Mouse (Mus musculus) heart, embryonic 10.5 days (tissue): Measurements from ENCODE around the gene Zbtb8b. TPM values are rescaled to one million over a fixed set of nuclear protein-coding genes. Genes with fewer than 3 reads are reported as not detected.
A peak's percentile ranks its signal among the peaks of the same experiment; 100 is the strongest.
"Not testable (repeated sequence)": the region's sequence is repeated elsewhere in the genome, so short reads cannot be mapped to it uniquely, and the experiment has no call there.

Source experiments
- DNase-seq: peaks from one replicate; pipeline ENCODE4 v3.0.0-alpha.2; 2017; ENCODE audit warnings: low spot score
- H3K27ac ChIP-seq: fragments of 300-500 bp; sonication (generic); 2 replicates; pipeline ENCODE4 v1.5.1; 2016; ENCODE audit warnings: mild to moderate bottlenecking
- H3K27me3 ChIP-seq: fragments of 300-500 bp; sonication (generic); 2 replicates; pipeline ENCODE4 v1.6.1; 2016; ENCODE audit warnings: mild to moderate bottlenecking; ENCODE audit not compliant: poor library complexity, insufficient read depth, severe bottlenecking
- H3K36me3 ChIP-seq: fragments of 300-500 bp; sonication (generic); 2 replicates; pipeline ENCODE4 v1.6.1; 2016; ENCODE audit warnings: mild to moderate bottlenecking, moderate library complexity
- H3K4me1 ChIP-seq: fragments of 300-500 bp; sonication (generic); 2 replicates; pipeline ENCODE4 v1.6.1; 2016; ENCODE audit warnings: mild to moderate bottlenecking
- H3K4me3 ChIP-seq: fragments of 300-500 bp; sonication (generic); 2 replicates; pipeline ENCODE4 v1.5.1; 2016; ENCODE audit warnings: mild to moderate bottlenecking, moderate library complexity
- H3K9me3 ChIP-seq: fragments of 300-500 bp; sonication (generic); 2 replicates; pipeline ENCODE4 v1.6.1; 2016; ENCODE audit warnings: mild to moderate bottlenecking, moderate library complexity
- WGBS: fragments of 180-500 bp; shearing (Covaris S2); methylation state at CpG from one replicate; pipeline ENCODE4 v1.1.7; 2016; 5-methylcytosine and 5-hydroxymethylcytosine counted together
- polyA plus RNA-seq: library from polyadenylated mRNA; unstranded; fragments of >200 nt; fragmentation: Nextera tagmentation; extraction: Ambion mirVana; gene quantifications from 2 replicates; pipeline ENCODE4 v1.2.1, GENCODE M21; 2016

The Zbtb8b gene
- polyA plus RNA-seq, 1 experiment from 2014 or later, result 3.4 TPM

DNA sequence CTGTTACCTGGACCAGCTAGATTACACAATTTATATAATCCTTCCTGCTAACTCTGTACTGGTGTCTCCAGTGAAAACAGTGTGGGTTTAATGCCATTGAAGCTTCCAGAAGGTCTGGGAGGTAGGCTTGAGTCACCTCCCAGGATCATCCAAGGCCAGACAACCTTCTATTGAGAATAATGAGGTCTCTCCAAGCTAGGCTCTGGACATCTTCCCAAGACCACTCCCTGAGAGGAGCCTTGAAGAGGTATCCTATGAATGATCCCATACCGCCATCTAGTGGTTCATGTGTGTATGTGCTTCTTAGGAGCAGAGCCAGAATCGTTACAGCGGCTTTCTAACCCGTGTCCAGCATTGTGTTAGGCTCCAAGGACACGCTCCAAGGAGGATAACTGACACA lies 14.6 kb upstream of the Zbtb8b start:
- peak; percentile 83 for DNase-seq
- Histone ChIP-seq H3K4me1 (no peaks in the 10 kb centered on the region), H3K9me3 (no peaks in the 10 kb centered on the region), H3K27me3 (no peaks in the 10 kb centered on the region), H3K27ac (no peak overlapping the region), H3K36me3 (no peaks in the 10 kb centered on the region), H3K4me3 (no peak overlapping the region)
- WGBS, result 7% methylated on average over 5 of the region's 5 CpGs

DNA sequence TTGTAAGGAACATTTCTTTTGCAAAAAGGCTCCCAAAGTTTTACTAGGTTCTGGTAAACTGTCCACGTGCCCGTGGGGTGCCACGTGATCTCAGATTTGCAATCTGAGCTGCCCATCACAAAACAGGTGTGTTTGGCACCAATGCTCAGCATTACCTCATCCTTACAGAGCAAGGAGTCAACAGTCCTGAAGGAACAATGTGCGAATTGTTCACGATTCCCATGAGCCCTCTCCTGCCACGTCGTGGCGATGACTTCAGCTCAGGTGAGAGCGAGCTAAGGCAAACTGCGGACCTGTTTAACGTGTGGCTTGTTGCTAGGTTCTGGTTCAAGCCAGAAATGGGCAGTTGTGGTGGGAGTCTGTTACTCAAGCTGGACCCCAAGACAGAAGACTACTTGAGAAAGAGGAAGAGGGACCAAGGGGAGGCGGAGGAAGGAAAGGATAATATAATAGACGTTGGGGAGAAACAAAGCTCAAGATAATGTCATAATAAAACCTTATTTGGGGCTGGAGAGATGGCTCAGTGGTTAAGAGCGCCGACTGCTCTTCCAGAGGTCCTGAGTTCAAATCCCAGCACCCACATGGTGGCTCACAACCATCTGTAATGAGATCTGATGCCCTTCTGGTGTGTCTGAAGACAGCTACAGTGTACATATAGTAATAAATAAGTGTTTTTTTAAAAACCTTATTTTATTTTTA lies 11.0 kb upstream of the Zbtb8b start:
- 83% methylated on average over 15 of the region's 15 CpGs for WGBS
- no peak overlapping the region for H3K27ac ChIP-seq
- no peak for DNase-seq

DNA sequence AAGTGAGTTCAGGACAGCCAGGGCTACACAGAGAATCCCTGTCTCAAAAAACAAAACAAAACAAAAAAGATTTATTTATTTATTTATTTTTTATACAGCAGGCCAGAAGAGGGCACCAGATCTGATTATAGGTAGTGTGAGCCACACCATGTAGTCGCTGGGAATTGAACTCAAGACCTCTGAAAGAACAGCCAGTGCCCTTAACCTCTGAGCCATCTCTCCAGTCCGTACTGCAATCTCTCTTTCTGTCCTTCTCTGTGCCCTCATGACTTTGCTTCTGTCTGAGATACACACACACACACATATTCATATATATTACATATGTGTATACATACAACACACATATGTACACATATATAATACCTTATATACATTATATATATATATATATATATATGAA lies 10.2 kb upstream of the Zbtb8b start:
- no peaks in the 10 kb centered on the region for H3K36me3 ChIP-seq
- 71% methylated on average over 2 of the region's 2 CpGs for WGBS
- H3K27me3 ChIP-seq, result no peaks in the 10 kb centered on the region
- H3K27ac ChIP-seq, result no peak overlapping the region
- H3K9me3 ChIP-seq, result no peaks in the 10 kb centered on the region
- peaks cover 15% of the 10 kb centered on the region for H3K4me1 ChIP-seq
- H3K4me3 ChIP-seq, result no peak overlapping the region
- no peak for DNase-seq

More for the DNA sequence above, 11.0 kb upstream of the Zbtb8b start:
- Histone ChIP-seq H3K27me3 (no peaks in the 10 kb centered on the region), H3K36me3 (no peaks in the 10 kb centered on the region), H3K4me3 (no peak overlapping the region), H3K4me1 (peaks cover 10% of the 10 kb centered on the region), H3K9me3 (no peaks in the 10 kb centered on the region)

DNA sequence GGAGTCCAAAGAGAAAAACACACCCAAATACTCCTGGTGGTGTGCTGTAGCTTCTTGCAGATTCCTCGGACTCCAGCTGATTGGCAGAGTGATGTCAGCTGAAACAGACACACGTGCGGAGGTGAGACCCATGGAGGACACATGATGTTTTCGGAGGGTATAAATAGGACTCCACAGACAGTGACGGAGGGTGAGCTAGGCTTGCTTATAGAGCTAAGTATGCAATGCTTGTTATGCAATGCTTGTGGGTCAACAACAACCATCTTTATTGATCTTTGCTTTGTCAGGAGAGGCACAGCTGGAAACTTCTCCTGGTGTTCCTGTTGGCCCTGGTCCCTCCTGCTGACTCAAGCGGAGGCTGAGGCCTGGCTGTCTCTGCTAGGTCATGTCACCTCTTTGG lies 8.1 kb upstream of the Zbtb8b start:
- Histone ChIP-seq H3K4me3 (no peak overlapping the region), H3K9me3 (no peaks in the 10 kb centered on the region), H3K36me3 (no peaks in the 10 kb centered on the region), H3K4me1 (peaks cover 21% of the 10 kb centered on the region), H3K27me3 (no peaks in the 10 kb centered on the region), H3K27ac (no peak overlapping the region)
- DNase-seq, result no peak
- WGBS, result 80% methylated on average over 6 of the region's 6 CpGs

DNA sequence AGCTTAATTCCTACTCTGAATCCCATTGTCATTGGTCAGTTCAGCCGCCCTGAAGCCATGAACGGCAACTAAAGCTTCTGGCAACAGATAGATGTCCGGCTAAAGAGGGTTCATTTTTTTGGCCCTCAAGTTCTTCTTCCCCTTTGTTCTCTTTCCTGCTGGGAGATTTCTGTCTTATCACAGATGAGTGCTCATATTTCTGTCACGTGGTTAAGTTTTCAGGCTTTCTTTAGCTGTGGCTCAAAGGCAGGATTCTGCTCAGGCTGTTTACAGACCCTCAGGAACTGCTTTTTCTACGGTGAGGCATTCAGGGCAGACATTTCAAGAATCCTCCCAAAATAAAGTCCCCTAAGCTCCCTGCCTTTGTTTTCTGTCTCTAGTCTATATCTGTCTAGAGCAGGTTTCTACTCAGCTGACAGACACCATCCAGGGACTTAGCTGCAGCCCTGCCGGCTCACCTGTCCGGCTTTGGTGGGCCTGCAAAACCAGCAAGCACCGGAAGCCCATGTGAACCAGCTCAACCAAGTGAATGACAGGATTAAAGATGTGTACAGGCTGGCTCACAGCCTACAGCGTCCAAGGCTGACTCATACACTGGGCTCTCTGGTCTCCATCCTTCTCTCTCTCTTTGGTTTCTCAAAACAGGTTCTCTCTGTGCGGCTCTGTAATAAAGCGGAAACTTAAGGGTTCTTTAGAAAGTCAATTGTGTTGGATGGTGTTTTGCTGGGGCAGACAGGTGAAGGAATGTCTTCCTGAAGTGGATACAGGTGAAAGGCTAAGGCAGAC lies 7.3 kb upstream of the Zbtb8b start:
- Histone ChIP-seq H3K27me3 (peaks cover 3% of the 10 kb centered on the region; the same call in 1 of the 2 replicates), H3K27ac (peak overlapping the region; percentile 18; the same call in 1 of the 2 replicates), H3K36me3 (no peaks in the 10 kb centered on the region), H3K9me3 (no peaks in the 10 kb centered on the region), H3K4me3 (no peak overlapping the region), H3K4me1 (peaks cover 21% of the 10 kb centered on the region)
- WGBS, result 67% methylated on average over 11 of the region's 11 CpGs
- no peak for DNase-seq

DNA sequence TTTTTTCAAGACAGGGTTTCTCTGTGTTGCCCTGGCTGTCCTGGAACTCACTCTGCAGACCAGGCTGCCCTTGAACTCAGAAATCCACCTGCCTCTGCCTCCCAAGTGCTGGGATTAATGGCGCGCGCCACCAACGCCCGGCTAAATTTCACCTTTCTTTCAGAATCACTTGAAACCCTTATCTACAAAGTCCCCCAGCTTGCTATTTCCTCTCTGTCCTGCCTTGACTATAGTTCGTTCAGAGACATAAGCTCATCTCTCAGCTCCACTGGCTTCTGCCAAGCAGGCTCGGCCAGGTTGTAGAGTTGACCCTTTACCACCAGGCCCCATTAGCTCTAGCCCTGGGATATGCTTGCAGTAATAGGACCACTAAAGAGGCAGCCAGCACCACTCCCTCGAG lies 6.7 kb upstream of the Zbtb8b start:
- no peaks in the 10 kb centered on the region for H3K36me3 ChIP-seq

DNA sequence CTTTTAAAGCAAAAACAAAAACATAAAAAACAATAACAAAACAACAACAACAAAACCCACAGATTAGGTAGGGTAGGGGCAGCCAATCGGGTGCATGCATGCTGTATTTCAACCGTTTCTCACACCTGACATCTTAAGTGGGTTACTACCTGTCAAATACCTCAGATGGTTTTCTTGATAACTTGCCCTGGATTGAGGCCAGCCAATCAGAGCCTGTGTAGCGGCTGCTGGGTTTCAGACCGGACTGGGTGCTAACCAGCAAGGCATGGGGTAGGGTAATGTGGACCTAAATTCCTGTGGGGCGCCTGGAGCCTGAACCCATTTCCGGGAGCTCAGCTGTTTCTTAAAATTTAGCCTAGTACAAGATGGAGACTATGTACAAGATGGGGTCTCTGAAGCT lies 492 bp upstream of the Zbtb8b start:
- H3K27ac ChIP-seq, result no peak overlapping the region
- WGBS, result 41% methylated on average over 6 of the region's 6 CpGs
- H3K27me3 ChIP-seq, result peaks cover 42% of the 10 kb centered on the region
- H3K36me3 ChIP-seq, result no peaks in the 10 kb centered on the region
- no peak for DNase-seq
- H3K9me3 ChIP-seq, result no peaks in the 10 kb centered on the region
- H3K4me3 ChIP-seq, result peak overlapping the region; percentile 60
- H3K4me1 ChIP-seq, result peaks cover 13% of the 10 kb centered on the region

More for the DNA sequence above, 6.7 kb upstream of the Zbtb8b start:
- no peak for DNase-seq
- Histone ChIP-seq H3K9me3 (no peaks in the 10 kb centered on the region), H3K4me3 (no peak overlapping the region), H3K27ac (0 out of 2 replicates have a peak overlapping the region, but pooled peaks have one; percentile 18), H3K4me1 (peaks cover 21% of the 10 kb centered on the region), H3K27me3 (peaks cover 9% of the 10 kb centered on the region; the same call in 1 of the 2 replicates)
- WGBS, result 70% methylated on average over 8 of the region's 8 CpGs

DNA sequence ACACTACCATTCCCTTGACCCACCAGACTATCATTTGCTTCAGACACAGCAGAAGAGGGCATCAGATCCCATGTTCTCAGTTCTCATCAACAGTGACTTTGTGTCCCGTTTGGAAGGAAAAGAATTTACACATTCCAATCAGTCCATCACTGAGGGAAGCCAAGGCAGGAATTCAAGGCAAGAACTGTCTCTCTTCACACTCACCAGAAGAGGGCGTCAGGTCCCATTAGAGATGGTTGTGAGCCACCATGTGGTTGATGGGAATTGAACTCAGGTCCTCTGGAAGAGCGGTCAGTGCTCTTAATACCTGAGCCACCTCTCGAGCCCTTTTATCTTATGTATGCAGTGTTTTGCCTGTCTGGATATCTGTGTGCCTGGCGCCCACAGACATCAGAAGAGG lies 22.3 kb downstream of the Zbtb8b start:
- Histone ChIP-seq H3K27ac (no peak overlapping the region), H3K9me3 (no peaks in the 10 kb centered on the region), H3K36me3 (no peaks in the 10 kb centered on the region), H3K4me3 (no peak overlapping the region), H3K27me3 (no peaks in the 10 kb centered on the region), H3K4me1 (peaks cover 8% of the 10 kb centered on the region)
- DNase-seq, result no peak
- WGBS, result 65% methylated on average over 5 of the region's 5 CpGs

DNA sequence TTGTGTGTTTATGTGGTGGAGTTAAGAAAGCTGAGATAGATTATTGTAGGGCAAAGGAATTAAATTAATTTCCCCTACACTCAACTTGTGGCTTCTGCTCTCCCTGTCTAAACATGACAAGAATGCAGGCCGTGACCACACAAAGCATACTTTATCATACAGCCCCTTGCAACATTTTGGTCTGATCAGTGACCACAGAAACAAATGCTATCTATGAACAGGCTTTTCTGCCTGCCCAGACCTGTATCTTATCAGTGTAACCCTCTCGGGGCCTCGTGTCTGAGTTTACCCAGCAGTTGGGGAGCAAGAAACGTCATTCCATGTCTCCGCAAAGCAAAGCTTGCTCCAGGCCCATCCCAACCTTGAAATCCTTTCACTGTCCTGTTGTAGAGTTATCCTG lies 24.2 kb downstream of the Zbtb8b start:
- H3K4me1 ChIP-seq, result peaks cover 8% of the 10 kb centered on the region
- no peak for DNase-seq
- 12% methylated on average over 5 of the region's 5 CpGs for WGBS
- no peak overlapping the region for H3K4me3 ChIP-seq
- H3K36me3 ChIP-seq, result no peaks in the 10 kb centered on the region
- H3K9me3 ChIP-seq, result no peaks in the 10 kb centered on the region
- H3K27ac ChIP-seq, result peak overlapping the region; percentile 52; the same call in 1 of the 2 replicates
- H3K27me3 ChIP-seq, result no peaks in the 10 kb centered on the region

DNA sequence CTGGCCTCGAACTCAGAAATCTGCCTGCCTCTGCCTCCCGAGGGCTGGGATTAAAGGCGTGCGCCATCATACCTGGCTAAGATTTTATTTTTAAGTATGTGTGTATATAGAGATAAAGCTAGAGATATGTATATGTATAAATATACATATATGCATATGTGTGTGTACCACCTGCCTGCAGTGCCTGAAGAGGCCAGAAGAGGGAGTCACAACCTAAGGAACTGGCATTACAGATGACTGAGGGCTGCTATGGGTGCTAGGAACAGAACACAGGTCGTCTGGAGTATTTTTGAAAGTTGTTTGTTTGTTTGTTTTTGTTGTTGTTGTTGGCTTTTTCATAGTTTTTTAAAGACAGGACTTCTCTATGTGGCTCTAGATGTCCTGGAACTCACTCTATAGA lies 24.8 kb downstream of the Zbtb8b start:
- DNase-seq, result no peak
- peaks cover 8% of the 10 kb centered on the region for H3K4me1 ChIP-seq
- no peaks in the 10 kb centered on the region for H3K27me3 ChIP-seq
- no peaks in the 10 kb centered on the region for H3K9me3 ChIP-seq
- WGBS, result 84% methylated on average over 5 of the region's 5 CpGs
- H3K36me3 ChIP-seq, result no peaks in the 10 kb centered on the region
- no peak overlapping the region for H3K27ac ChIP-seq
- no peak overlapping the region for H3K4me3 ChIP-seq

DNA sequence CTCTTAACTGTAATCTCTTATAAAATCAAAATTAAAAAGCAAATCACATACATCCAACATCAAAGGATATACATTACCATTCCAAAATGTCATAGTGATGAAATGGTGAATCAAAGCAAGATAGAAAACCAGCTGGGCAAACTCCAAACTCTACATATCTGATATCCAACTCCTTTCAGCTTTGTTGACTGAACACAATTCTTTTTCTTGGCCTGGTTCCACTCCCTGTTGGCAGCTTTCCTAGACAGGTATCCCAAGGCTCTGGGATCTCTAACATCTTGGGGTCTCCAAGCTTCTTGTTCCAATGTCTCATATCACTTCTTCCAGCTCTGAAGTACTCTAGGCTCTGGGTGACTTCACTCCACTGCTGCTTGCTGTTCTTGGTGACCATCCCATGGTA lies 29.7 kb downstream of the Zbtb8b start:
- no peak for DNase-seq
- Histone ChIP-seq H3K36me3 (no peaks in the 10 kb centered on the region), H3K27me3 (peaks cover 8% of the 10 kb centered on the region; the same call in 1 of the 2 replicates), H3K27ac (no peak overlapping the region), H3K4me3 (no peak overlapping the region), H3K4me1 (peaks cover 3% of the 10 kb centered on the region; the same call in 1 of the 2 replicates), H3K9me3 (no peaks in the 10 kb centered on the region)

DNA sequence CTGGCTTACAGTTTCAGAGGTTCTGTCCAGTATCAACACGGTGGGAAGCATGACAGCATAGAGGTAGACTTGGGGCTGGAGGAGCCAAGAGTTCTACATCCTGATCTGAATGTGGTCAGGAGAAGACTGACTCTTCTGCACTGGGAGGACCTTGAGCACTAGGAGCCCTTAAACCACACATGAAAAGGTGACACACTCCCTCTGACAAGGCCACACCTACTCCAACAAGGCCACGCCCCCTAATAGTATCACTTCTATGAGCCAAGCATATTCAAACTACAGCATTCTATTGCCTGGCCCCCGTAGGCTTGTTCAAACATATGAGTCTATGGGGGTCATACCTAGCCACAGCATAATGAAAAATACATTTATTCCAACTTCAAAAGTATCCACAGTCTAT lies 30.1 kb downstream of the Zbtb8b start:
- not testable (repeated sequence) for H3K9me3 ChIP-seq, DNase-seq, H3K4me1 ChIP-seq, H3K36me3 ChIP-seq, H3K4me3 ChIP-seq, H3K27ac ChIP-seq, H3K27me3 ChIP-seq
- 86% methylated on average over 3 of the region's 3 CpGs for WGBS

DNA sequence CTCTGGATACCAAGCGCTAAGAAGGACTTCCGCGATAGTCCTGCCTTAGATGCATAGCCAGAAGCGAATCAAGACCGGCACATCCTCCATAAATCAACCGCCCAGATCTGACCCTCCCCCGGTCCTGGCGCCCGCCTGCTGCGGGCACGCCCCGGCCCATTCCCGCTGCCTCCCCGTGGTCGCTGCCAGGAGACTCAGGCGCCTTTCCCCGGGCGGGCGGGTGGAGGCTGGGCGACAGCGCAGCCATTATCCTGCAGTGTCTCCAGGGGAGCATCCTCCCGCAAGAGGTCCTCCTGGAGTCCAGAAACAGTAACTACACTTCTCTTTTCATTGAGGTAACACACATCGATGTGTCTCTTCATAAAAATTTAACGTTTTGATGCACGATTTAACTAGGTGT lies 34.2 kb downstream of the Zbtb8b start:
- peak; percentile 81 for DNase-seq
- Histone ChIP-seq H3K4me1 (0 out of 2 replicates have a peak, but pooled peaks cover 3% of the 10 kb centered on the region), H3K9me3 (no peaks in the 10 kb centered on the region), H3K4me3 (peak overlapping the region; percentile 62), H3K27ac (peak overlapping the region; percentile 69), H3K27me3 (peaks cover 8% of the 10 kb centered on the region; the same call in 1 of the 2 replicates), H3K36me3 (no peaks in the 10 kb centered on the region)
- WGBS, result 3% methylated on average over 25 of the region's 25 CpGs
